Mouse (Mus musculus) megakaryocyte, embryonic 14.5 days (primary cell): ENCODE results near the gene Zbtb16. TPM values are rescaled to one million over a fixed set of nuclear protein-coding genes. Genes with fewer than 3 reads are reported as not detected.
A peak's percentile ranks its signal among the peaks of the same experiment; 100 is the strongest.

Experiments
- H3K27me3 ChIP-seq: replicated peaks from 2 replicates; pipeline ENCODE3; 2012; ENCODE audit warnings: inconsistent platforms
- H3K36me3 ChIP-seq: replicated peaks from 2 replicates; pipeline ENCODE3; 2012; ENCODE audit warnings: low read length, inconsistent platforms, mixed read lengths
- H3K4me1 ChIP-seq: 2 replicates; pipeline ENCODE4 v1.6.1; 2012; ENCODE audit warnings: inconsistent platforms
- H3K4me3 ChIP-seq: replicated peaks from 2 replicates; pipeline ENCODE3; 2012; ENCODE audit warnings: moderate library complexity, mild to moderate bottlenecking, inconsistent platforms
- H3K9me3 ChIP-seq: 2 replicates; pipeline ENCODE4 v1.6.1; 2012; ENCODE audit warnings: inconsistent platforms
- FLI1 ChIP-seq: IDR thresholded peaks from 2 replicates; pipeline ENCODE4 v1.6.1; 2012; ENCODE audit warnings: low read length, inconsistent platforms, mixed read lengths
- GATA1 ChIP-seq: IDR thresholded peaks from 3 replicates; pipeline ENCODE4 v1.6.1; 2012; ENCODE audit warnings: mixed read lengths, low read length, inconsistent platforms, borderline replicate concordance
- polyA plus RNA-seq: library from polyadenylated mRNA; stranded (reverse); fragments of >175 nt; gene quantifications from 2 replicates; pipeline ENCODE4 v1.2.3, GENCODE M21; 2012; ENCODE audit warnings: low replicate concordance; ENCODE audit not compliant: insufficient read depth

The Zbtb16 gene
- polyA plus RNA-seq, 1 experiment: 1.8 TPM

DNA sequence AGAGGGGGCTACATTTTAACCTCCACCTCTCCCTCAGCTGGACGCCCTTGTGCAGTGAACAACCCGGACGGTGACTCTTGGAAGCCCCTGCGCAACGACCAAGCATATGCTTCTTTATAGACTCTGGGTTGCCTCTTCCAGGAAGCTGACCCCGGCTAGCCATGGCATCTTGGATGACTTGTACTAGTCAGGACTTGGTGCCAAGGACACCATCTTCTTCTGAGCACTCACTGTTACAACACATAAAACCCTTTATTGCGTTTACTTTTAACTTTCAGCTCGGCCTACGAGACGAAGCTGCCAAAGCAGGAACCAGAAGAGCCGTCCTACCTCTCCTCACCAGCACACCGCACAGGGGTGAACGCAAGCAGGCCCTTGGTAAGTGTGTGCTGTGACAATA is 165.9 kb downstream of the Zbtb16 start:
- TF ChIP-seq GATA1 (no peak), FLI1 (no peak)
- Histone ChIP-seq H3K9me3 (no peaks in the 10 kb centered on the region), H3K4me3 (no peak overlapping the region), H3K36me3 (peaks cover 23% of the 10 kb centered on the region), H3K4me1 (peaks cover 20% of the 10 kb centered on the region), H3K27me3 (no peaks in the 10 kb centered on the region)

DNA sequence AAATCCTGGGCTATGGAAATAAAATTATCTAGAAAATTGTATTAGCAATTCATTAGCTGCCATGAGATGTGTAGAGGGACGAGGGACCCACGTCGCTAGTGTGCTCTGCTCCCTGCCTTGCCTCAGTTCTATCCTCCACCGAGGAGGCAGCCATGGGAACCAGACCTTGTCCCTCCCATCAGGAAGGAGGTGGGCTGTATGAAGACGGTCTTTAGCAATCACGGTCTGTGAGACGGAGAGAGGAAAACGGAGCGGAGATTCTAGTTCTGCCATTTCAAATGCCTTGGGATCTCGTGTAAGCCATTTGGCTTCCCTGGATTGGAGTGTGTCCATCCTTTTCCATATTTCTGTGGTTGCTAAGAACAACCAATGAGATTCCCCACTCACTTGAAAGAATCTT is 166.3 kb downstream of the Zbtb16 start:
- TF ChIP-seq GATA1 (no peak), FLI1 (no peak)
- no peak overlapping the region for H3K4me3 ChIP-seq
- no peaks in the 10 kb centered on the region for H3K27me3 ChIP-seq
- peaks cover 28% of the 10 kb centered on the region for H3K36me3 ChIP-seq
- peaks cover 23% of the 10 kb centered on the region for H3K4me1 ChIP-seq
- no peaks in the 10 kb centered on the region for H3K9me3 ChIP-seq

DNA sequence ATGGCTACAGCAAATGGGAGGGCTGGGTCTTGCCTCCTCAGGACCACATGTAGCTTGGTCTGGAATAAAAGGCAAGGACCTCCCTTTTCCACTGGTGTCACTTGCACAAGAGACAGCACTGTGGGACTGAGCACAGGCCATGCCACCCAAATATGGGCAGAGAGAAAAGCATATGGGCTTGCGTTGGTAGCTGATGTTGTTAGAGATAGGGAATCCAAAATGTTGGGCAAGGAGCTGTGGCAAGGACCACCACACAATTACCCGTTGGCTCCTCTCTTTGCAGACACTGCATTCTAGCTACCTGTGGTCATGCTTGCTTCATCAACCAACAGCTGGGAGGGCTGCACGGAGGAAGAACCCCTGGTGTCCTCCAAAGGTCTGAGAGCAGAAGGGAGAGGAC is 169.3 kb downstream of the Zbtb16 start:
- no peaks in the 10 kb centered on the region for H3K27me3 ChIP-seq
- peaks cover 46% of the 10 kb centered on the region for H3K36me3 ChIP-seq
- no peaks in the 10 kb centered on the region for H3K9me3 ChIP-seq
- no peak overlapping the region for H3K4me3 ChIP-seq
- H3K4me1 ChIP-seq: peaks cover 45% of the 10 kb centered on the region
- TF ChIP-seq FLI1 (no peak), GATA1 (no peak)

DNA sequence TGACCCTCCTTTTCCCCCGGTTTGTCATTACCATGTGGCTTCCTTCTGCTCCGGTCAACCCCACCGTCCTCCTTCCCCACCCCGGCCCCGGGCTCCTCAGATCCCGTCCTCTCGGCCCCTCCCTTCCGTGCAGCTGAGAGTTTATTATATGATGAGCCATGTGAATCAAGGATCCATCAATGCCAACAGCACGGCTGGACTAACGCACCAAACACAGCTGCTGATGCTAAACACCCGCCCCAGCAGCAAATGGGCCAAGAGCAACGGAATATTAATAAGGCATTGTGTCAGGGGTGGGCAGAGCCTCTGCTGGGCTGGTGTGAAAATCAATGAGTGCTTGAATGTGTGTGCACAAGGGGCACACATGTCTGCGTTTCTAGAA is 173.0 kb downstream of the Zbtb16 start:
- Histone ChIP-seq H3K4me3 (no peak overlapping the region), H3K36me3 (peaks cover 61% of the 10 kb centered on the region), H3K9me3 (peaks cover 10% of the 10 kb centered on the region), H3K4me1 (peaks cover 50% of the 10 kb centered on the region), H3K27me3 (no peaks in the 10 kb centered on the region)
- TF ChIP-seq GATA1: no peak

DNA sequence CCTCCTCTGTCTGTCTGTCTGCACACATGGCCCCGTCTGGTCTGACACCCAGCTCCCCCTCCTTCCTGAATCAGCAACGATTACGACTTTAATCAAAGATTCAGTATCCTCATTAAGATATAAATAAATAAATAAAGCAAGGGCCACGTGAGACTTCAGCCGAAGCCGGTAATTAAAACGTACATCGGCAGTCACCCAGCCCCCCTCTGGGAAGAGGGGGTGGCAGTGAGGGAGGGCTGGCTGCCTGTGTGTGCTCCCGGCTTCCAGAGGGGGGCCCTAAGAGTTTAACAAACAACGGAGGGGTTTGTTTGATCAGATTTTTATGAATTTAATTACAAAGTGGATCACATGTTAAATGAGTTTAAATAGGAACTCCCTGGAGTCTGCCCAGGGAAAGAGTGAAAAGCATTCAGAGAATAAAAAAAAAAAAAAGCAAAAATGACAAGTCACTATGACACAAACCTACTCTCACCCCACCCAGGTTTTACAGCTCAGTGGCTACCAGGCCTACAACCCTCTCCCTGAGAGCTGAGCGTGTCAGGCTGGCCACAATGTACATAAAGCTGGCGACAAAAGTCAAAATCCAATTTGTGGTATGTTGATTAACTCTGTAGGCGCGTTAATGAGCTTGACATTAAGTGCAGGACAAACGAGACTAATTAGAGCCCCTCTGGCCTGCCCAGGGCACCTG is 173.5 kb downstream of the Zbtb16 start:
- H3K4me3 ChIP-seq: peak overlapping the region; percentile 82

DNA sequence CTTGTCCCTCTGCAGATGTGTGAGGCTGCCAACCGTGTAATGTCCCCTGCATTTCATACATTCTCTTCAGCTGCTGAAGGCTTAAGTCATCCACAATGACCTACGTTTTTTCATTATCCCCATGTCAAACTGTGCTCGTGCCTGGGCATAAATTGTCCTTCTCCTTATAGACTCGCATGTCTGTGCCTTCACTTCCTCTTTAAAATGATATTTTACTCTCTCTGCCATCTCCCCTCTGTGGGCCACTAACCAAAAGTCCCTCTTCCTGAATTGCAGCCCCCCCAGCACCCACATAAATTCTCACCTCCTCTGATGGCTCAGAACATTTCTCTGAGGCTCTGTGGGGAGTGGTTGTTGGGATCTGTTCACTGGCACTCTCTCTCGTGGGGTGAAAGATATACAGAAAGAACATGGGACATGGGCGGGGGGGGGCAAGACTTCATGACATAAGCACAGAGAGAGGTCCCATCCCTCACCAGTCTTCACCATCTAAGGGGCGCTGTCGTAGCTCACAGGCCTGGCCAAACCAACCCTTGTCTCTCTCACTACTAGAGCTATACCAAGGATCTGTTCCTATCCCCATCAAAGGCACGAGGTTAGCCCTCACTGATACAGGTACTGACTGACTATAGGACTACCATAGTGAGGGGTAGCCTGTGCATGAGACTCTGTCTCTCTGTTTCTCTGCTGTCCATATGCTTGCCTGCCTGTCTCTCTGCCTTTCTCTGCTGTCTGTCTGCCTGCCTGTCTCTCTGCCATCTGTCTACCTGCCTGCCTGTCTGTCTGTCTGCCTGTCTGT is 174.6 kb downstream of the Zbtb16 start:
- Histone ChIP-seq H3K27me3 (no peaks in the 10 kb centered on the region), H3K4me1 (peaks cover 43% of the 10 kb centered on the region), H3K9me3 (peaks cover 10% of the 10 kb centered on the region), H3K4me3 (peak overlapping the region; percentile 82), H3K36me3 (peaks cover 78% of the 10 kb centered on the region)
- TF ChIP-seq GATA1 (no peak), FLI1 (no peak)

More for the DNA sequence above, 173.5 kb downstream of the Zbtb16 start:
- Histone ChIP-seq H3K4me1 (peaks cover 45% of the 10 kb centered on the region), H3K27me3 (no peaks in the 10 kb centered on the region), H3K36me3 (peaks cover 67% of the 10 kb centered on the region), H3K9me3 (peaks cover 10% of the 10 kb centered on the region)
- no peak for TF ChIP-seq GATA1
- TF ChIP-seq FLI1: no peak

DNA sequence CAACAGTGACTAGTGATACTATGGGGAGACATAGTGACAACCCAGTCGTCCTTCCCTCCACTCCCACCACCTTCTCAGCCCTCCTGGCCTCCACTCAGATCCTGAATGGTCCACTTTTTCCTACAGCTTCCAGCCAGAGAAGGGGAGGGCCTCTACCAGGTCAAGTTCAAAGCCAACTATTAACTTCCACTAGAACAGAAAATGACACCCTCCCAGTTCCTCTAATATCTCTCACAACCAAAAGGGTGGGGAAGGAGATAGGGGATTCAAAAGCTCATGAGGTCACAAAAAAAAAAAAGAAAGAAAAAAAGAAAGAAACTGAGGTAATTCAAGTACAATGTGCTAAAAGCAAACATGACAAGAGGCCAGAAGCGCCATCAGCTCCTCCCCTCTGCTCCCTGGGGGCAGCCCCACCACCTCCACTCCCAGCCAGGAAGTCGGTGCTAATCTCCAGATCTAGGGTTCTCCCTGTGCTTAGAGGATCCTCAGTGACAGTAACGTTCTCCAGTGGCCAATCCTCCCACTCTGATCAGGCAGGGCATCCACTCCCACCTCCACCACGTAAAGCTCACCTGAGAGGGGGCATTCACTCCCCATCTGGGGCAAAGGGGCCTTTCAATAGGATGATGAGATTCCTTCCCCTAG is 180.4 kb downstream of the Zbtb16 start:
- Histone ChIP-seq H3K4me3 (no peak overlapping the region), H3K9me3 (peaks cover 8% of the 10 kb centered on the region), H3K4me1 (peaks cover 18% of the 10 kb centered on the region), H3K27me3 (no peaks in the 10 kb centered on the region), H3K36me3 (peaks cover 72% of the 10 kb centered on the region)
- TF ChIP-seq FLI1: no peak
- TF ChIP-seq GATA1: no peak

DNA sequence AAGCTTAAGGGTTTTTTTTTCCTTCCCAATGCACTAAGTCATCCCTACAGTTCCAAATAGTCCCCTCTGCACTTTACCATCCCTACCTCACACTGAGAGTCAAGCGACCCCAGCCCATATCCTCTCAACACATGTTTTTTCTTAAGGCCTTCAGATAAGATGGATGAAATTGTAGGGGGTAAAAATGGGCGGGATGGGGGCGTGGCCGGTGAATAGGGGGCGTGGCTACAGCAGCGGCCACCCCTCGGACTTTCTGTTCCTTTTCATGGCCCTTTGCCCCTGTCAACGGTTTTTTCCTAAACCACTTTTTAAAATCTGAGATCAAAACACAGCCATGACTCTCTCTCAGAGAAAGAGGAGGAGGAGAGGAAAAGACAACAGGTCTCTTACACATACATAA is 181.3 kb downstream of the Zbtb16 start:
- Histone ChIP-seq H3K4me1 (peaks cover 27% of the 10 kb centered on the region), H3K27me3 (no peaks in the 10 kb centered on the region), H3K9me3 (peaks cover 4% of the 10 kb centered on the region), H3K36me3 (peaks cover 67% of the 10 kb centered on the region), H3K4me3 (no peak overlapping the region)
- TF ChIP-seq FLI1: no peak
- no peak for TF ChIP-seq GATA1

DNA sequence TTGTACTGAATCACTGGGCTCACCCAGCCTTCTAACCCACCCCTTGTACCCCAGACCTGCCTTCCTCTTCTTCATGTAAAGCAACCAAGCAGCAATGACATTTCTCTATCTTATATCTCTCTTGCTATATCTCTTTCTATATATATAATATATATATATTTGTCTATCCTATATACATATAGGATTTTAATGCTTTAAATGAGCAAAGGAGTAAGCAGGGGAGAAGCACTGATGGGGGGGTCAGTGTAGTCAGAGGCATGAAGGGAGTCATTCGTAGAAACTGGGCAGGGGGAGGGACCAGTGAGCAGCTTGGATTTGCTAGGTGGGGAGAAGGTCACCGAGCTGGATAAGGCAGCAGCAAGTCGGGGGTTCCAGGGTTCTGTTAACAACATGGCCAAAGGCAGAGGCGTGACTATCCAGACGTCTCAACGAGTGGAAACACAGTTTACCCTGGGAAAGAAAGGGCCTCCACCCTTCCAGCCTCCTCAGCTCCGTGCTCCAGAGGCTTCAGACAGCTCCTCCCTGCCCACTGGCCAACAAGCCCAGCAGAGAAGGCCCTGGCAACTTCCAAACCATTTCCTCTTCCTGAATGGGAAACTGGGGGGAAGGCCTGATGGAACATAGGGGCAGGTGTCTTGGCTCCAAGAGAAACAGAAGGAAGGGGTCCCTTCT is 182.5 kb downstream of the Zbtb16 start:
- no peaks in the 10 kb centered on the region for H3K27me3 ChIP-seq
- H3K4me1 ChIP-seq: peaks cover 38% of the 10 kb centered on the region
- H3K9me3 ChIP-seq: no peaks in the 10 kb centered on the region
- TF ChIP-seq FLI1: no peak
- no peak for TF ChIP-seq GATA1
- peaks cover 57% of the 10 kb centered on the region for H3K36me3 ChIP-seq
- no peak overlapping the region for H3K4me3 ChIP-seq
